Mouse (Mus musculus): ENCODE measurements around the gene Keap1. TPM values are rescaled to one million over a fixed set of nuclear protein-coding genes. Genes with fewer than 3 reads are reported as not detected.
A peak's percentile ranks its signal among the peaks of the same experiment; 100 is the strongest.
"Not testable (repeated sequence)": the region's sequence is repeated elsewhere in the genome, so short reads cannot be mapped to it uniquely, and the experiment has no call there.

Keap1 gene
- total RNA-seq, 4 experiments from 2014 or later: 52.8 to 60.0 (median 56.6) TPM

DNA sequence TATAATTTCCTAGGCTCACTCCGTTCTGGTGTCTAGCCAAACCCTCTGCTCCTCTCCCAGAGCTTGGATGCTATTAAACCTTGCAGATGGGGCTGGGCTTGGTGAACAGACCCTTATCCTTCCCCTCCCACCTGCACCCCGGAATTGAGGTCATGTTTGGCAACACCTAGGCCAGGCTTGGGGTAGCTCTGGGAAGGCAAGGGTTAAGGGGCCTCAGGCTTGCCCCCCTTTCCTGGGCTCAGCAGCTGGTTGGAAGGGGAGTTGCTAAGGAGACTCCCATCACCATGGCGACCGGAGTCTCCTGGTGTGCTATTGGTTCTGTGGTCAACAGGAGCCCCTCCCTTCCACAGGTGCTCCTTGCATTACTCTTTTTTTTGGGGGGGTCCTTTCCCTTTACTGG is 41.2 kb downstream of the Keap1 start:
- DNase-seq (ENCODE audit: low spot score in 2 of 2): peak; percentile 76 to 85

DNA sequence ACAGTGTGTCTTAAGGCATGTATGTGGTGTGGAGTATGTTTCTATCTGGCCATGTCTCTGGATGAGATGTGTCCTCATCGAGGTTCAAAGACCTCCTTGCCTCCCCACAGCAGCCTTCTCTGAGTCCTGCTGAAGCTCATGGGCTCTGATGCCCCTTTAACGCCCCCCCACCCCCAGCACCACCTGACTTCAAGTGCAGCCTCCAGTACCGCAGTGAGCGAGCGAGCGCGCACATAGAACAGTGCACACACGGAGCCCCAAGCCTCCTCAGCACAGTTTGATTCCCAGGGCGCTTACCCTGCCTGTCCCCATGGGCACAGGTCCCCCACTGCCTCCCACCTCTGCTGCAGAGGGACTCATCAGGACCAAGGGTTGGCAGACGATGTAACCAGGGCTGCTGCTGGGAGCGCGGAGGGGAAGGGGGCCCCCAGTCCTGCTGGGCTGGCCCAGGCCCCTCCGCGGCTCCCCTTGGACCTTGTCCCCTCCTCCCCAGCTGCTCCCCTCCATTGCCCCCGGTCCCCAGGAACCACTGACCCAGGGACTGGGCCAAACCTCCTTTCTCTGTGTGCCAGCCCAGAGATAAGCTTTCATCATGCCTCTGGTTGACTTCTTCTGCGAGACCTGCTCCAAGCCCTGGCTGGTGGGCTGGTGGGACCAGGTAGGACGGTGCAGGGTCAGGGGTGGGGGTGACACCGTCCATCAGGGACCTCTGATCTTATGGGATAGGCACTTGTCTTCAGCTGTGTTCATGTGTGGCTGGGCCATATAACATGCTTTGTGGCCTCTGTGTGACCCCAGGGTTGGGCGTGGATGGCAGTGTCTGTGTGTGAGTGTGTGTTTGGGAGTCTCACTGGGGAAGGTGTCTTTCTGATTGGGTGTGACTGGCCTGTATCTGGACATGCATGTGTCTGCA is 42.4 kb downstream of the Keap1 start:
- peak in 1 of 2 experiments; percentile 72 for DNase-seq (ENCODE audit: low spot score in 2 of 2)

DNA sequence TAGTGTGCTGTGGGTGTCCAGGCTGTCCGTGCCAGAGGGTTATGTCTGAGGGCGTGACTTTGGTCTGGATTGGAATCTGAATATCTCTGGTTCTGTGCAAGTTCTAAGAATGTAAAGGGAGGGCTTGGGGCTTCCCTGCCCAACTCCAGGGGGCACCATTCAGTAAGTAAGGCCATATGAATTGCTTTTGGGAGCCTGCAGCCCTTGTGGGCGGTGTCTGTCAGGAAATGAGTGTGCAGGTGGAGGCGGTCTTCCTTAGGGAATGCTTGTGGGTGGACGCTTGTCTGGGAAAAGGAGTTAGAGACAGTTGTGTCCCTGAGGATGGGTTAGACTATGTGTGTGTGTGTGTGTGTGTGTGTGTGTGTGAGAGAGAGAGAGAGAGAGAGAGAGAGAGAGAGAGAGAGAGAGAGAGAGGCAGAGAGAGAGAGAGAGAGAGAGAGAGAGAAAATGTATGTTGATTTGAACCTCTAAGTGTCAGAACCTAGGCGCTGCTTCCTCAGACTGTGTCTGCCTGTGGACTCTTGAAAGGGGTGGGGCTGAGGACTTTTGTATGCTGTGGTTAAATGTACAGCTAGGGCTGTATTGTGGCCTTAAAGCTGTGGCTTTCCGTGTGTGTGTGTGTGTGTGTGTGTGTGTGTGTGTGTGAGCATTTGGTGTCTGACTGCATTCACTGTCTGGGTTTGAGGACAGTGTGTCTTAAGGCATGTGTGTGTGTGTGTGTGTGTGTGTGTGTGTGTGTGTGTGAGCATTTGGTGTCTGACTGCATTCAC is 43.2 kb downstream of the Keap1 start:
- not testable (repeated sequence) for DNase-seq (ENCODE audit: low spot score in 2 of 2)

DNA sequence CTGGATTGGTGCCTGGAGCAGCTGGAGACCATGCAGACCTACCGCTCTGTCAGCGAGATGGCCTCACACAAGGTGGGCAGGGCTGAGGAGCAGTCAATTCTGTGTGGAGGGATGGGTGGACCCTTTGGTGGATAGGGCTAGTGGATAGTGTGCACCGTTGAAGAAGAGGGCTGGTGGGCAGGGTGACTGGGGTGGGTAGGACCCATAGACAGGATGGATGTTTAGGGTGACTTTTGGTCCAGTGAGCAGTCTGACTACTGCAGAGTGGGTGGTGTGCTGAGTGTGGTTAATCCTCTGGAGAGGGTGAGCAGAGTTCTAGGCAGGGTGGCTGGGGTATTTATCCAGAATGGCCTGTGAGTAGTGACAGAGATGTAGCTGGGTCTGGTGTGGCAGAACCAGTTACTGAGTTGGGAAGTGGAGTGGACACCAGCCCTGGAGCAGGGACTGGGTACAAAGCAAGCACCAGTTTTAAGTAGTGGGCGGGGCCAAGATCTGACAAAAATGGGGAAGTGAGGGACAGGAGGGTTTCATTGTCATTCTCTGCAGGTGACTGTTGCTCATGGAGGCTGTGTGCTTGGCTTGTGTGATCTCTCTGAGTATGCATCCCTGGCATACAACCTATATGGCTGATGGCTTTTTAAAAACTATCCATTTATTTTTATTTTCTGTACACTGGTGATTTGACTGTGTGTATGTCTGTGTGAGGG is 44.2 kb downstream of the Keap1 start:
- no peak for DNase-seq (ENCODE audit: low spot score in 2 of 2)

DNA sequence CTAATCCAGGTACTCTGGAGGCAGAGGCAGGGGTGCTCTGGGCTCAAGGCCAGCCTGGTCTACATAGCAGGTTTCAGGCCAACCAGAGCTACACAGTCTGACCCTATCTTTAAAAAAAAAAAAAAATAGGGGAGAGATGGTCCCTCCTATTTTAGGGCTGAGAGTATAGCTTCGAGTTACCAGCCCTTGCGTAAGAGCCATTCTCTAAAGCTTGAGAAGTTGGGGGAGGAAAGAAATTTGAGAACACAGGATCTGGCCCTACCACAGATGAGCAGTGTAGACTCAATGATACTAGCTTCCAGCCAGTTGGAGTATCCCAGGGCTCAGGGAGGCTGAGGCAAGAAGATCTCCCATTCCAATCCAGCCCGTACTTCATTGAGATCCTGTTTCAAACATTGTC is 45.4 kb downstream of the Keap1 start:
- no peak for DNase-seq (ENCODE audit: low spot score in 2 of 2)

DNA sequence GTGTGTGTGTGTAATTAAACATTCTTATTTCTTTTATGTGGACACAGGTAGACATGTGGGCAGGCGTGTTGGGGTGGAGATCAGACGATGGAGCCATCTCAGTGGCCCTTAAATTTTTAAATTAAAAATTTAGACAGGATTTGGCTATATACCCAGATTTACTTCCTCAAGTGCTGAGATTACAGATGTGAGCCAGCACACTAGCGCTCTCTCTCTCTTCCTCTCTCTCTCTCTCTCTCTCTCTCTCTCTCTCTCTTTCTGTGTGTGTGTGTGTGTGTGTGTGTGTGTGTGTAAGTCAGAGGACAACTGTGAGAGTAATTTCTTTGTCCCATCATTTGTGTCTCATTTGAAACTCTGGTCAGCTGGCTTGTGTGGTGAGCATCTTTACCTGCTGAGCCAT is 48.5 kb downstream of the Keap1 start:
- DNase-seq (ENCODE audit: low spot score in 2 of 2): no peak

DNA sequence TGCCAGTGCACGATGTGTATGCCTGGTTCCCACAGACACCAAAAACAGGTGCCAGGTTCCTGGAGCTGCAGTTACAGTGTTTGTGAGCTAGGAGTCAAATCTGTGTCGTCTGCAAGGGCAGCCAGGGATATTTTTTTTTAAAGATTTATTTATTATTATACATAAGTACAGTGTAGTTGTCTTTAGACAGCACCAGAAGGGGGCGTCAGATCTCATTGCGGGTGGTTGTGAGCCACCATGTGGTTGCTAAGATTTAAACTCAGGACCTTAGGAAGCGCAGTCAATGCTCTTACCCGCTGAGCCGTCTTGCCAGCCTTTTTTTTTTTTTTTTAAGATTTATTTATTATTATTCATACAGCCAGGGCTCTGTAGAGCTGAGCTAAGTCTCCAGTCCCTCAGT is 49.3 kb downstream of the Keap1 start:
- DNase-seq (ENCODE audit: low spot score in 2 of 2): no peak

DNA sequence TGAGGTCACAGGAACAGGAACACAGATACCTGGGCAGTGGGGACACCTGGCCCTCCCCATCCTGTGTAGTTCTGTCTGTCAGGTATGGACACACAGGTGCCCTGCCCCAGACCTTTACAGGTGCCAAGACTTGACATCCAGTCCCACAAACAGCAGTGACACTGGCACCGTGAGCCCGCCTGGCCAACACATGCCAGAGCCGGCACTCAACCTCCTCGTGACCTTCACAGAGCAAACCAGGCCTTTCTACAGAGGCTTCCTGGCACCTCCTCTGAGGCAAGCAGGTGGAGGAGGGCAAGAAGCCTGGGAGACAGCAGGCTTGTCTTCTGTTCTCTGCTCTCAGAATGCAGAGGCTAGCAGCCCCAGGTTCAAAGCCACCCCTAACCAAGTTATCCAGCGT is 53.7 kb downstream of the Keap1 start:
- DNase-seq (ENCODE audit: low spot score in 2 of 2): no peak

DNA sequence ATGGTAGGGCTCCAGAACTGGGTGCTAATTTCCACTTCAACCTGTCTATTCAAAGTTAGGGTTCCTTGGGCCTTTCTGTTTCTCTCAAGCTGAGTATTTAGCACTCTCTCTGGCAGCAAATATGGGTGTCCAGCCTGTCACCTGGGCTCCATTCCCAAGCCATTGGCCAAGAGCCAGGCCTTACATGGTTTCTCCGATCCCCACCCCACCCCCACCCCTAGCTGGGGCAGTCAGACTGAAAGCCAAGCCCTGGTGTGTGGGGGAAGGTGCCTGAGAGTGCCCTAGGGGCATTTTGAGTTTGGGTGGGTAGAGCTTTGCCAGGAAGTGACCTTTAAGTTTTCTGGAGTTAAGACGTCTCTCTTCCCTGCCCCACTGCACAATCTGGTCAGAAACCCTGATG is 54.4 kb downstream of the Keap1 start:
- no peak for DNase-seq (ENCODE audit: low spot score in 2 of 2)

DNA sequence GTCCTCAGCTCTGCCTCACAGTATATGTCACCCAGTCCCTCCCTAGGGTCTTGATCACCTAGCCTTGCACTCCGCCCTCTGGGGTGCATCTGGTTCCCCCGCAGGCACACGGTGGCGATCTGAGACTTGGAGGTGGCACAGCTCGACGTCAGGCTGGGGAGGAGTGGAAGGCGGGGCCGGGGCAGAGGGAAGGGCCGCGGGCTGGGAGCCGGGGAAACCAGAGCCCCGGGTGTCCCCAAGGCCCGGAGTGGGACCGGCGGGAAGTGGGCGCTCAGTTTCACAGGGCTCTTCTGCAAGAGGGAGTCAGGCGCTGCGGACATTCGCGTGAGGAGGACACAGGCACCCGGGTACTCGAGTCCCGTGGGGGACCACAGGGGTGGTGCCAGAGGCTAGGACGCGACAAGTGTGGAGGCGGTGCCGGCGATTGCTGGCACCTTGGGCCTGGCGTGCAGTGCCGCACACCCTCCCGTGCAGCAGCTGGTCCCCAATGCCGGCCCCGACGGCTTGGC is 55.2 kb downstream of the Keap1 start:
- no peak for DNase-seq (ENCODE audit: low spot score in 2 of 2)

DNA sequence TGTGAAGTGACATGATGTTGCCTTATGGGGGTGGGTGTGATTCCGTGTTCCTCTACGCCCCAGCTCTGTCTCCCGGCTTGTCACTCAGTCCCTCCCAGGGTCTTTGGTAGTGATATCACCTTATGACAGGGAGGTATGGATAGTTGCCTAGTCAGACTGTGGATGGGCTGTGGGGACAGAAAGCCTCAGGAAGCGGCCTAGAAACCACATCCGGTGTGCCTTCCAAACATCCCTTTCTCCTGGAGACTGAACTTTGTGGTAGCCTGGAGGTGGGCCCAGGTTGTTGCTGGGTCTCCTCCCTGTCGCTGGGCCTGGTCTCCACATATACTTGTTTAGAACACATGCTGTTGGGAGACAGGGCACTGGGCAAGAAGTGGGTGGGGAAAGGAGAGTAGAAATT is 55.7 kb downstream of the Keap1 start:
- no peak for DNase-seq (ENCODE audit: low spot score in 2 of 2)

DNA sequence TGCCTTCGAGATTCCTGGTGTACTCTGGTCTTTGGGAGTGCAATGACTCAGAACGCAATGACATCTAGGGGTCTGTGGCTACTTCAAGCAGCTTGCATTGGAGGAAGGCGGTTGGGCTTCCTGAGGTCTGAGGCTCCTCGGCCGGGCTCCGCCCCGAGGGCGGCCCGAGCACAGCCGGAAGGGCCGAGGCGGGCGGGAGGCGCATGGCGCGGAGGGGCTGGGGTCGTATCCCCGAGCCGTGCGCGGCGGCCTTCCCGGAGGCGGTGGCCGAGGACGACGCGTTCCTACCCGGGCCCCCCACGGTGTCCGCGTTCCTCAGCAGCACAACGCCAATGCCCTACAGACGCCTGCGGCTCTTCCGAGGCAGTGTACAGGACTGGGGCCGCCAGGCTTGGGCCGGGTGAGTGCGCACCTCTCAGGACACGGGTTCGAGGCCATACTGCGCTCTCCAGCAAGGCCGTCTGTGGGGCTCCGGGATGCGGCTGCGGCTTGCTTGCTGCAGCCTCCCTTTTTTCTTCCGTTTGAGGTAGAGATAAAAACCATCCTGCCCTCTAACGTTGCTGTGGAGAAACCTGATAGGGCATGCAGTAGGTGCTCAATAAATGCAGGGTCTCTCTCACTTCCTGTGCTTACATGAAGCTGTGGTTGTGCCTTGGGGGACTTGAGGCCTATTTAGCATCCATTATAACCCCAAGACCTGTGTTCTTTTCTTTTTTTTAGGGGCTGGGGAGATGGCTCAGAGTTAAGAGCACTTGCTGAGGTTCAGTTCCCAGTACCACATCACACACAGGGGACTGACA is 57.5 kb downstream of the Keap1 start:
- no peak for DNase-seq (ENCODE audit: low spot score in 2 of 2)

DNA sequence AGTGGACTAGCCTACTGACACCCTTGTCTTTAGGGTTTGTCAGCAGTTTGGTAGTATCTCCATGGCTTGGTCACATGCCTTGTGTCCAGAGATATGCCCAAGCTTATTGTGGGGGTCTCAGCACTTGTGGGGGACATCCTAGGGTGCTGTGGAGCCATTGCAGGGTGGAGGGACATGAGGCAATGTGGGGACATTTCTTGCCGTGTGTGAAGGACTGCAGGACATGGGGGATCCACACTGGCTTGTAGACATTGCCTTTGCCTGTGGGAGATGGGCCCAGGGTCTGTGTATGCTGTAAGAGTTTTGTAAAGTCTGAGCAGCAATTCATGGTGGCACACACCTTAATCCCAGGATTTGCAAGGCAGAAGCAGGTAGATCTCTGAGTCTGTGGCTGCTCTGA is 58.3 kb downstream of the Keap1 start:
- no peak for DNase-seq (ENCODE audit: low spot score in 2 of 2)

DNA sequence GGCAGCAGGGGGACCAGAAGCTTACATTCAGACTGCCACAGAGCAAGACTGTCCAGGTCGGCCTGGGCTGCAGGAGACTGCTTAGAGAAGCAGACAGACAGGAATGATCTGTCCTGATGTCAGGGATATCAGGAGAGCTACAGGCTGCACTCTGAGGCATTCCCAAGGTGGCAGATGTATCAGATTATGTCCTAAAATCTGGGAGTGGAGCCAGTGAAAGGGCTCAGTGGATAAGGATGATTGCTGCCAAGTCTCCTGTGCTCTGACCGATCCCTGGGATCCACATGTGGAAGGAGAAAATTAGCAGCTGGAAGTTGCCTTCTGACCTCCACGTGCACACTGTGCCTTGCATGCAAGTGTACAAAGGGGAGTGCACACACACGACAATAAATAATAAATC is 58.8 kb downstream of the Keap1 start:
- no peak for DNase-seq (ENCODE audit: low spot score in 2 of 2)

Other genes starting within 250 kb of the Keap1 start
- gene Mrpl4, start 236.6 kb downstream of the Keap1 start, total RNA-seq (2022): 10 to 100 TPM; 60.1 to 65.7 (median 61.0) TPM
- gene Icam1, start 223.4 kb downstream of the Keap1 start, total RNA-seq (2022): 1 to 10 TPM; 2.8 to 9.8 (median 6.3) TPM
- 1 to 10 TPM in 3 of 4 experiments, under 1 TPM in 1; 0.49 to 1.8 (median 1.4) TPM for gene Icam4, start 210.0 kb downstream of the Keap1 start, total RNA-seq (2022)
- gene Icam5, start 207.3 kb downstream of the Keap1 start, total RNA-seq (2022): 100 to 1,000 TPM; 302 to 315 (median 304) TPM
- 1 to 10 TPM in 1 of 4 experiments, under 1 TPM in 1, not detected in 2; 0.87 to 1.1 TPM for gene Zglp1, start 172.3 kb downstream of the Keap1 start, total RNA-seq (2022)
- 1 to 10 TPM; 1.2 to 2.3 (median 2.2) TPM for gene Gm49373, start 166.3 kb downstream of the Keap1 start, total RNA-seq (2022)
- 10 to 100 TPM; 47.3 to 69.6 (median 59.3) TPM for gene Fdx1l, start 165.7 kb downstream of the Keap1 start, total RNA-seq (2022)
- 1 to 10 TPM; 2.7 to 5.4 (median 4.0) TPM for gene Gm38431, start 147.4 kb downstream of the Keap1 start, total RNA-seq (2022)
- 10 to 100 TPM; 26.7 to 35.4 (median 31.6) TPM for gene Raver1, start 147.4 kb downstream of the Keap1 start, total RNA-seq (2022)
- 10 to 100 TPM; 17.1 to 20.7 (median 18.7) TPM for gene Tyk2, start 108.1 kb downstream of the Keap1 start, total RNA-seq (2022)
- gene Cdc37, start 89.4 kb downstream of the Keap1 start, total RNA-seq (2022): 100 to 1,000 TPM; 116 to 151 (median 131) TPM
- gene Pde4a, start 73.6 kb downstream of the Keap1 start, total RNA-seq (2022): 10 to 100 TPM; 86.6 to 99.1 (median 93.6) TPM
- 10 to 100 TPM; 11.3 to 19.1 (median 14.6) TPM for gene S1pr5, start 9.1 kb upstream of the Keap1 start, total RNA-seq (2022)
- 10 to 100 TPM; 37.3 to 45.0 (median 38.1) TPM for gene Atg4d, start 25.9 kb upstream of the Keap1 start, total RNA-seq (2022)
- gene Kri1, start 48.6 kb upstream of the Keap1 start, total RNA-seq (2022): 10 to 100 TPM; 43.2 to 48.9 (median 44.5) TPM
- 10 to 100 TPM; 48.8 to 61.6 (median 55.9) TPM for gene Cdkn2d, start 52.0 kb upstream of the Keap1 start, total RNA-seq (2022)
- gene Ap1m2, start 73.0 kb upstream of the Keap1 start, total RNA-seq (2022): 1 to 10 TPM in 3 of 4 experiments, under 1 TPM in 1; 0.35 to 2.0 (median 1.6) TPM
- gene Slc44a2, start 81.3 kb upstream of the Keap1 start, total RNA-seq (2022): 10 to 100 TPM; 55.2 to 74.2 (median 64.7) TPM
- 100 to 1,000 TPM in 3 of 4 experiments, 10 to 100 TPM in 1; 95.4 to 113 (median 103) TPM for gene Ilf3, start 128.5 kb upstream of the Keap1 start, total RNA-seq (2022)
- gene Qtrt1, start 172.5 kb upstream of the Keap1 start, total RNA-seq (2022): 10 to 100 TPM; 28.5 to 41.7 (median 36.6) TPM
- gene Dnm2, start 185.5 kb upstream of the Keap1 start, total RNA-seq (2022): 10 to 100 TPM; 60.8 to 76.0 (median 71.2) TPM

Data from layer of hippocampus, adult 8-10 months (tissue).